Mouse (Mus musculus) adrenal gland, postnatal 14 days (tissue): ENCODE measurements around the gene Tent4b. TPM values are rescaled to one million over a fixed set of nuclear protein-coding genes. Genes with fewer than 3 reads are reported as not detected.

Experiments used
- DNase-seq: peaks from one replicate; pipeline ENCODE4 v3.0.0; 2021; ENCODE audit warnings: mixed read lengths
- total RNA-seq: library from RNA; stranded (reverse); gene quantifications from 2 replicates; pipeline ENCODE4 v1.2.3, GENCODE M21; 2021

Gene Tent4b
- total RNA-seq, 1 experiment from 2014 or later: 32.5 TPM

DNA sequence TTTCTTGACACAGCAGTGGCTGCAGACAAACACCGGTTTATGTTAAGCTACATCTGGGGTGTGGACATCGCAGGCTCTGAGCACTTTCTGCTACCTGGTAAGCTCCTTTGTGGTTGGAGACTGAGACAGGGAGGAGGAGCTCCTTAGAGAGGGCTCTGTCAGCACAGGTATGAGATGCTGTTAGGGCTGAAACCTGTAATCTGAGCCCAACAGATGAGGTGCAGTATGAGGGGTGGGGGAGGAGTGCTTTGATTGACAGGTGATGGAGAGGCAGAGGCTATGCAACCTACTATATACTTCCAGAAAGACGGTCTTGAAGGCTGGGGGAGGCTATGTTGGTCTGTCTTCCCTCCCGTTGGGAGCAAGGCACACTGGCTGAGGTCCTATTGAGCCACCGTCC is 80.2 kb downstream of the Tent4b start:
- no peak for DNase-seq

- no peak for DNase-seq
Observed at GRCm38 (mm10) chr8:88279670-88280069, 80.7 kb downstream of the Tent4b start.

GRCm38 (mm10) chr8:88280904-88281303 is 81.9 kb downstream of the Tent4b start:
- no peak for DNase-seq

DNA sequence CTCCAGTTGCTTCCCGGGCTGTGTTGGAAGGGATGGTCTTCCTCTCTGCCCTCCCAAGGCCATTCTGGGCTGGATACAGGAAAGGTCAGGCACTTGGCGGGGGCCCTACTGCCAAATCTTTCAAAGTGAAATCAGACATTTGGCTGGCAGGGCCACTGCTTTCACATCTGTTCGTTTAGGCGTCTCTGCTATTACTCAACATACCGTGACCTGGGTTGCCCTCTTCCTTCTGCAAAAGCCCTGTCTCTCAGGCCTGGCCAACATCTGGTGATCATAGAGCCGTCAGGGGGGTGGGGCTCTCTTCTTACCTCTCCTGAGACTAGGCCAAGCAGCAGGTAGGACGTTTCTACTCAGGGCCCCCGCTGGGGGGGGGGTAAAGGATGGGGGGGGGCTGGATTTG is 83.7 kb downstream of the Tent4b start:
- peak; percentile 90 for DNase-seq

DNA sequence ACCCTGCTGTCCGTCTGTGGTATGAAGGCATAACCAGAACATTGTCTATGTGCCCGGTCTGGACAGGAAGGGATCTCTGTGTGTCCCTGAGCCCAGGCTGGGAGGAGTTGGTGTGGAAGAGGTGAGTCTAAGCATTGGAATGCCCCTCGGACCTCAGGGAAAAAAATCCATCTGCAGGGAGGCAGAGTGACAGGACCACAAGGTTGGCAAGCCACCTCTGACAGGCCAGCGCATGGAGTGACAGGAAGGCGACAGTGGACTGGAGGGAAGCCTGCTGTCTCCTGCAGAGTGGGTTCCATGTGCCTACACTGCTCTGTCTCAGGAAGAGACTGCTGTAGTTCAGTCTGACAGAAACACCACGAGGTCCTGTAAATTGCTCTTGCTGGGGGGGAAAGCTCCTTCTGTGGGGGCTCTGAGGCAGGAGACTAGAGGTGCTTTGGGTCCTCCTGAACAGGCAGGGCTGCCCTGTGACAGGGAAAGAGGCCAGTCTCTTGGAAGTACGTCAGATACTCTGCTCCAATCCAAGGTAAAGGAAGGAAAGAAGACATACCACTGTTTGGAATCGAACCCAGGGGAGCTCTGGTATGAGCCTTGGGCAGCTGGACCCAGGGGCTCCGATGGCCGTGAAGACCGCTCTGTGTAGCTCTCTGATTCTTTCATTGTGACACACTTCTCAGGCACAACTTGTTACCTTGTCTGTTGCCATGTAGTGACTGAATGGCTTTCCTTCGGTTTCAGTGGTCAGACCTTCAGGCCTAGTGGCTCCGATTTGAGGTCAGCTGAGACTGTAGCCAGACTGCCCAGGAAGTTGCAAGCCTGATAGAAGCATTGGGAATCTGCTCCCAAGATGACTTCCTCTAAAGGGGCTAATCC is 84.5 kb downstream of the Tent4b start:
- peak; percentile 47 for DNase-seq

DNA sequence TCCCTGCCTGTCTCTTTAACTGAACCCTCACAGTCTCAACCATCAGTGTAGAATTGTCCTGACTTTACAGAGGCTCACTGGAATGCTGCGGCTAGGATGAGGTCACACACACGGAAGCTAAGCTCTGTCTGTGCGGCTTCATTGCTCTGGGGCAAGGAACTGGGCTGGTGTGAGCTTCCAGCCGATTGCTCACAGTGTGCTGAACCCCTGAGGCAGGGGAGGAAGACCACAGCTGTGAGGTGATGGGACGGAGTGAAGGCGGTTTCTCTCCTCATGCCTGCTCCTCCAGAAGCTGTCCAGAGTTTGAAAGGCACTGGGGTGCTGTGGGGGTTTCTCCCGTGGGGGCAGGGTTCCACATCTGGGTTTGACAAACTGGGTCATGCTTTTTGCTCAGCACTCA is 85.7 kb downstream of the Tent4b start:
- no peak for DNase-seq

DNA sequence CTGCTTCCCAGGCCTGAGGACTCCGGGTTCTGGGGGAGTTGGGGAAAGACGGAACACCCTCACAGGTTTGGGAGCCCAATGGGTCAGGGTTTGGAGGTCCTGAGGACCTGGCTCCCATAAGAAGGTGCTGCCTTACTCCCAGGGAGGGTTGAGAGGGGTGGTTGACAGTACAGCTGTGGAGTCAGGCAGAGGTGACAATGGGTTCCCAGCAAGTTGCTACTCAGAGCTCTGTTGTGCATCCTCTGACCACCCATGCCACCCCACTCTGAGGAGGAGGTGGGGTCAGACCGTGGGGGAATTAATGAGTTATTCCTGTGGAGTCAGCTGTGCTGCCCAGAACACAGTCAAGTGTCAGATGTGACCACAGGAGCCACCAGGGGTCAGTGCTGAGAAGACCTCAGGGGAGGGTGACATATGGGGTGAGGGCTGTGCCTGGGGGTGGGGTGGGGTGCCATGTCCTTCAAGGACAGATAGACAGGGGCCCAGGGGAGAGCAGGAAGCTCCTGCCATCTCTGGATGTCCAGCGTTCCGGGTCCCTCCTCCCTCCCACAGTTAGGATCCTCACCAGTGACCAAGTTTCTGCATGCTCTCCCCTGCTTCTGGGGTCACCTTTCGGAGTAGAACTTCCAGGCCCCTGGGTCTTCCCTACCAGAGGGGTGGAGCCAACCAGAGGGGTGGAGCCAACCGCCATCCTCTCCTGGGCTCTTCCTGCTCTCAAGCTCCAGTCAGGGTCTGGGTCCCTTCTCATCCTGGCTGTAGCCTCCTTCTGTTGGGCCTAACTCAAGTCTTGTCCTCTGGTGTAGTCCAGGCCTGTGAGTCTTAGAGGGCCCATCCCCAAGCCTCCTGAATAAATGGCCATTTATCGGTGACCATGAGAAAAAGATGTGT is 86.7 kb downstream of the Tent4b start:
- DNase-seq: peak; percentile 54

- peak; percentile 24 for DNase-seq
Observed at GRCm38 (mm10) chr8:88286421-88286960, 87.5 kb downstream of the Tent4b start.

- peak; percentile 43 for DNase-seq
Observed at GRCm38 (mm10) chr8:88288622-88289242, 89.7 kb downstream of the Tent4b start.

GRCm38 (mm10) chr8:88289901-88290300 is 90.9 kb downstream of the Tent4b start:
- no peak for DNase-seq

DNA sequence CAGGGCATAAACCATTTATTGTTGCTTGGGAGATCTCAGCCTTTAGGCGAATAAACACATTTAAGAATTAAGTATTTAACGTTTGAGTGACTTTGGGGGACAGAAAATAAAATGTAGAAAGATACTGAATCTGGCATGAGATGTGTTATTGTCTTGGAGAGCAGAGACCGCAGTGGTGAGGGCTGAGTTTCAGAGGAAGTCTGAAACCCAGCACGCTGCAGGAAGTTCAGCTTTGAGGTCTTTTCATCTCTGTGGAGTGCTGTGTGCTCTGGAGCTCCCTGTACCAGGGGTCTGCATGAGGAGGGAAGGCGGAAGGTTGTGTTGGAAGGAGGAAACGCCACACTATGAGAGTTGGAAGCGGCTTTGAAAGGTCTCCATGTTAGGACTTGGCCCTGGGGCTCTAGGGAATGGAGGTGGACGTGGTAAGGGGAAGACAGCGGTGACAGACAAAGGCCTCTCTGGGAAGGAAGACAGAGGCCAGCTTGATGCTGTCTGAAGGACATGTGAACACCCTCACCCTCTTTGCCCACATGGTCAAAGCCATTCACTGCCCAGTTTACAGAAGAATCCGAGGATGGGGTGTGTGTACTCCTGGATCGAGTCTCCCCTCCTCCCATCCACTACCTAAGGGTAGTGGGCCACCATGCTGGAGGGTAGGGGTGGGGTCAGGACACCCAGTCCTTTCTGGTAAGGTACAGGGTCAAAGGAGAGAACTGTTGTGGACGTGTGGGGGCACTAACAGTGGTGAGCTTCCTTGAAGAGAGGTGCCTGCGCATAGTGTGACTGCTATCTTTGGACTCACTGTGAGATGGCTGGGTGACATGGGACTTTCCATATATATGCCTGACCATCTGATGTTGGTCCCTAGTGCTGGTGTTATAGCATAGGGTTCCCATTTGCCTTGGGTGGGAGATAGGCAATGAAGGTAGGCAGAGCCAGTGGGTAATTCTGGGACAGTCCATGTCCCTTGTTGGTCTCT is 91.6 kb downstream of the Tent4b start:
- no peak for DNase-seq

GRCm38 (mm10) chr8:88291305-88291690 is 92.3 kb downstream of the Tent4b start:
- DNase-seq: no peak

DNA sequence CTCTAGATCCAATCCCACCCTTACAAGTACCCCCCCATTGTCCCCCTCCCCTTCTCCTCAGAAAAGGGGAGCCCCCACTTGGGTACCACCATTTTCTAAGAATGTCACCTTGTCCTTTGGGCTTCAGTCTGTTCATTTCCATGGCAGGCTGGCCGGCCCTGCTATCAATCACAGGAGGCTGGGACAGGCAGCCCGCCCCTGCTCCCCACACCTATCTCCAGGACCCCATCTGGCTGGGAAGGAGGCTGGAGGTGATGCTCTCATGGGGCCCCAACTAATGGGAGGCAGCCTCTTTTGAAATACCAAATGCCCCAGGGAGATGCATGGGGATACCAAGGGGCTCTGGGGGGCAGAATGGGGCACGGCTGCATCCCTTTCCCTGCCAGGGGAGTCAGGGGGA is 93.9 kb downstream of the Tent4b start:
- DNase-seq: no peak

DNA sequence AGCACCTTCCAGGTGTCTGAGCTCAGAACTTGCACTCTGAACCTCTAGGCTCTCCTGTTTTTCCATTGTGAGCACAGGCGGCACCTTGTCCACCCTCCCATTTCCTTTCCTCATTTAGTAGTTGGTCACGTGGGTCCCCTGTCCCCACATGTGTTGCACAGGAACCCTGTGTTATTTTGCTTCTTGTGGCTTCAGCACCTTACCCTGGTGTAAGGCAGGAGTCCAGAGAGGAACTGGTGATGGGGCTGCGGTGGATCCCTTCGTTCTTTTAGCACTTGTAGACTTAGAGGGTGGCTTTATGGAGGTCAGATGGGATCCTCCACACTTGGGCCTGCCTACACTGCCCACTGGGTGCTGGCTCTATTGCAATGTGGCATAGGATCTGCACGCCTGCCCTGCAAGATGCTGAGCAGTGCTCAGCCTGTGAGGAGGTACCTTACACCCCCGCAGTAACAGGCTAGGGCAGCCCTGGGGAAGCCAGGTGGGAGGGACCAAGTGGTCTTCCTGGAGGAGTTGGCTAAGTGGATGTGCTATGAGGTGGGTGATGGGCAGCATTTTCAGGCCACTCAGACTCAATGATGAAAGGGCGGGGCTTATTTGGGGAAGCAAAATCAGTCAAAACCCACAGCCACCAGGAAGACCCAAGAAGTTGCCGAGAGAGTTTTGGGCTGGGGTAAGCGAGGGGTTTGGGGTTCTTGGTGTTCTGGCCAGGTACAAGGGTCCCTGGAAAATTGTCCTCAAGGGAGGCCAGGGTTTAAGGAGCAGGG is 94.8 kb downstream of the Tent4b start:
- no peak for DNase-seq

DNA sequence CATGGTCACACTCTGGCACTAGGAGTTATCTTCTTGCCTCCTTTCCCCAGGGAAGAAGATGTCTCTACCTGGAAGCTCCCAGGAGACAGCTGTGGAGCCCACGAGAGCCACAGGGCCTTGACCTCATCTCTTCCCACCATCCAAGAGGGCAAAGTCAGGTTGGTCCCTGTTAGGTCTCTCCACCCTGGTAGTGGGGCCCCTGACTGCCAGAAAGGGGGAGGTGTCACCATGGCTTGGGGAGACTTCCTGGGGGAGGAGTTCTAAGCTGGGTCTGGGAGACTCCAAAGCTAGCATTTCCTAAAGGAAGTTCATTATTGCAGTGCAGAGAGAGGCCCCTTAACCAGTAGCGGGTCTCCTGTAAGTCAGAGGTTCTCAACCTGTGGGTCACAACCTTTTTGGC is 96.0 kb downstream of the Tent4b start:
- no peak for DNase-seq

- peak; percentile 43 for DNase-seq
Observed at GRCm38 (mm10) chr8:88297976-88298732, 99.1 kb downstream of the Tent4b start.

GRCm38 (mm10) chr8:88298733-88299103 is 99.7 kb downstream of the Tent4b start:
- no peak for DNase-seq

- DNase-seq: no peak
Observed at GRCm38 (mm10) chr8:88299907-88300603, 101.0 kb downstream of the Tent4b start.
